Mouse (Mus musculus) midbrain, embryonic 12.5 days (tissue): ENCODE measurements at regions not wholly inside any gene's neighbourhood (a gene's known extent, or its start where the extent isn't known, plus 50 kb on each side); places are given as distances from the start of the nearest gene placed in this dataset.
A peak's percentile ranks its signal among the peaks of the same experiment; 100 is the strongest.

Experiments
- ATAC-seq: fragments of 200-750 bp; cut with Nextera tagmentation; 2 replicates; pipeline ENCODE4 v1.8.0; 2017; ENCODE audit warnings: low read depth, moderate TSS enrichment, moderate library complexity; ENCODE audit not compliant: low FRiP score
- H3K27ac ChIP-seq: fragments of 300-500 bp; sonication (generic); replicated peaks from 2 replicates; pipeline ENCODE4 v1.5.1; 2016; ENCODE audit warnings: mild to moderate bottlenecking
- H3K27me3 ChIP-seq: fragments of 300-500 bp; sonication (generic); 2 replicates; pipeline ENCODE4 v1.6.1; 2016; ENCODE audit warnings: mild to moderate bottlenecking
- H3K36me3 ChIP-seq: fragments of 300-500 bp; sonication (generic); 2 replicates; pipeline ENCODE4 v1.6.1; 2016
- H3K4me1 ChIP-seq: fragments of 300-500 bp; sonication (generic); 2 replicates; pipeline ENCODE4 v1.6.1; 2016
- H3K4me2 ChIP-seq: fragments of 300-500 bp; sonication (generic); replicated peaks from 2 replicates; pipeline ENCODE4 v1.6.1; 2016; ENCODE audit warnings: mild to moderate bottlenecking, moderate library complexity
- H3K4me3 ChIP-seq: fragments of 300-500 bp; sonication (generic); 2 replicates; pipeline ENCODE4 v1.5.1; 2016; ENCODE audit warnings: mild to moderate bottlenecking
- H3K9ac ChIP-seq: fragments of 300-500 bp; sonication (generic); replicated peaks from 2 replicates; pipeline ENCODE4 v1.6.1; 2016; ENCODE audit warnings: mild to moderate bottlenecking, moderate library complexity
- H3K9me3 ChIP-seq: fragments of 300-500 bp; sonication (generic); 2 replicates; pipeline ENCODE4 v1.6.1; 2016; ENCODE audit warnings: mild to moderate bottlenecking
- WGBS: fragments of 180-500 bp; shearing (Covaris S2); methylation state at CpG from one replicate; pipeline ENCODE4 v1.1.7; 2016; 5-methylcytosine and 5-hydroxymethylcytosine counted together

- no peak for ATAC-seq
- no peaks in the 10 kb centered on the region for H3K9me3 ChIP-seq
- H3K4me1 ChIP-seq = no peaks in the 10 kb centered on the region
- H3K27me3 ChIP-seq = no peaks in the 10 kb centered on the region; the same call in 1 of the 2 replicates
- H3K27ac ChIP-seq = no peak overlapping the region
- H3K4me3 ChIP-seq = no peak overlapping the region
- H3K4me2 ChIP-seq = no peak overlapping the region
- 92% methylated on average over 6 of the region's 6 CpGs for WGBS
- H3K36me3 ChIP-seq = no peaks in the 10 kb centered on the region
- H3K9ac ChIP-seq = no peak overlapping the region
Observed at GRCm38 (mm10) chr1:128767991-128768390, 175.9 kb upstream of the Cxcr4 start.

GRCm38 (mm10) chr1:128767415-128767814, 175.3 kb upstream of the Cxcr4 start:
- H3K27me3 ChIP-seq = no peaks in the 10 kb centered on the region; the same call in 1 of the 2 replicates
- no peak overlapping the region for H3K9ac ChIP-seq
- ATAC-seq = no peak
- H3K9me3 ChIP-seq = no peaks in the 10 kb centered on the region
- no peaks in the 10 kb centered on the region for H3K4me1 ChIP-seq
- H3K36me3 ChIP-seq = no peaks in the 10 kb centered on the region
- H3K27ac ChIP-seq = no peak overlapping the region
- 92% methylated on average over 3 of the region's 3 CpGs for WGBS
- no peak overlapping the region for H3K4me3 ChIP-seq
- H3K4me2 ChIP-seq = no peak overlapping the region

GRCm38 (mm10) chr1:128766894-128767268, 174.8 kb upstream of the Cxcr4 start:
- no peak for ATAC-seq
- WGBS = 89% methylated on average over 7 of the region's 7 CpGs
- Histone ChIP-seq H3K9me3 (no peaks in the 10 kb centered on the region), H3K9ac (no peak overlapping the region), H3K4me3 (no peak overlapping the region), H3K27ac (no peak overlapping the region), H3K36me3 (no peaks in the 10 kb centered on the region), H3K4me2 (no peak overlapping the region), H3K27me3 (no peaks in the 10 kb centered on the region; the same call in 1 of the 2 replicates), H3K4me1 (no peaks in the 10 kb centered on the region)

- H3K4me2 ChIP-seq = no peak overlapping the region
- H3K9ac ChIP-seq = no peak overlapping the region
- H3K27ac ChIP-seq = no peak overlapping the region
- no peaks in the 10 kb centered on the region; the same call in 1 of the 2 replicates for H3K27me3 ChIP-seq
- no peak for ATAC-seq
- 61% methylated on average over 7 of the region's 7 CpGs for WGBS
- H3K9me3 ChIP-seq = no peaks in the 10 kb centered on the region
- no peaks in the 10 kb centered on the region for H3K4me1 ChIP-seq
- no peak overlapping the region for H3K4me3 ChIP-seq
- no peaks in the 10 kb centered on the region for H3K36me3 ChIP-seq
Observed at GRCm38 (mm10) chr1:128766193-128766893, 174.2 kb upstream of the Cxcr4 start.

- ATAC-seq = no peak
- H3K9ac ChIP-seq = no peak overlapping the region
- H3K27me3 ChIP-seq = no peaks in the 10 kb centered on the region; the same call in 1 of the 2 replicates
- WGBS = 88% methylated on average over 2 of the region's 2 CpGs
- no peaks in the 10 kb centered on the region for H3K36me3 ChIP-seq
- H3K4me2 ChIP-seq = no peak overlapping the region
- no peaks in the 10 kb centered on the region for H3K4me1 ChIP-seq
- no peak overlapping the region for H3K27ac ChIP-seq
- no peak overlapping the region for H3K4me3 ChIP-seq
- H3K9me3 ChIP-seq = no peaks in the 10 kb centered on the region
Observed at GRCm38 (mm10) chr1:128765626-128766025, 173.5 kb upstream of the Cxcr4 start.

GRCm38 (mm10) chr1:128765142-128765541, 173.0 kb upstream of the Cxcr4 start:
- WGBS = 91% methylated on average over 3 of the region's 3 CpGs
- Histone ChIP-seq H3K4me1 (no peaks in the 10 kb centered on the region), H3K9ac (no peak overlapping the region), H3K36me3 (no peaks in the 10 kb centered on the region), H3K27me3 (no peaks in the 10 kb centered on the region; the same call in 1 of the 2 replicates), H3K9me3 (no peaks in the 10 kb centered on the region), H3K4me3 (no peak overlapping the region), H3K4me2 (no peak overlapping the region), H3K27ac (no peak overlapping the region)
- ATAC-seq = no peak

- Histone ChIP-seq H3K9ac (no peak overlapping the region), H3K36me3 (no peaks in the 10 kb centered on the region), H3K9me3 (no peaks in the 10 kb centered on the region), H3K27ac (no peak overlapping the region), H3K4me3 (no peak overlapping the region), H3K27me3 (no peaks in the 10 kb centered on the region), H3K4me2 (no peak overlapping the region), H3K4me1 (no peaks in the 10 kb centered on the region)
- ATAC-seq = no peak
- WGBS = 87% methylated on average over 4 of the region's 4 CpGs
Observed at GRCm38 (mm10) chr1:128762854-128763253, 170.8 kb upstream of the Cxcr4 start.

- Histone ChIP-seq H3K4me3 (no peak overlapping the region), H3K9ac (no peak overlapping the region), H3K36me3 (no peaks in the 10 kb centered on the region), H3K27ac (no peak overlapping the region), H3K27me3 (no peaks in the 10 kb centered on the region), H3K4me2 (no peak overlapping the region), H3K4me1 (no peaks in the 10 kb centered on the region), H3K9me3 (no peaks in the 10 kb centered on the region)
- ATAC-seq = no peak
- WGBS = 83% methylated on average over 5 of the region's 5 CpGs
Observed at GRCm38 (mm10) chr1:128762076-128762475, 170.0 kb upstream of the Cxcr4 start.

GRCm38 (mm10) chr1:128758802-128759481, 166.8 kb upstream of the Cxcr4 start:
- WGBS = 65% methylated on average over 11 of the region's 11 CpGs

GRCm38 (mm10) chr1:128758294-128758801, 166.3 kb upstream of the Cxcr4 start:
- peaks cover 4% of the 10 kb centered on the region; the same call in 1 of the 2 replicates for H3K4me1 ChIP-seq
- 68% methylated on average over 13 of the region's 13 CpGs for WGBS
- H3K27ac ChIP-seq = peak overlapping the region; percentile 64
- H3K36me3 ChIP-seq = no peaks in the 10 kb centered on the region
- no peak overlapping the region for H3K9ac ChIP-seq
- peak; percentile 39; the same call in 1 of the 2 replicates for ATAC-seq
- no peaks in the 10 kb centered on the region for H3K27me3 ChIP-seq
- no peak overlapping the region for H3K4me2 ChIP-seq
- no peaks in the 10 kb centered on the region for H3K9me3 ChIP-seq
- no peak overlapping the region for H3K4me3 ChIP-seq

More at GRCm38 (mm10) chr1:128758802-128759481, 166.8 kb upstream of the Cxcr4 start:
- Histone ChIP-seq H3K4me1 (no peaks in the 10 kb centered on the region), H3K27me3 (no peaks in the 10 kb centered on the region), H3K36me3 (no peaks in the 10 kb centered on the region), H3K9me3 (no peaks in the 10 kb centered on the region), H3K9ac (no peak overlapping the region), H3K4me3 (no peak overlapping the region), H3K4me2 (no peak overlapping the region), H3K27ac (peak overlapping the region; percentile 64)
- ATAC-seq = peak; percentile 74

GRCm38 (mm10) chr1:128753427-128754012, 161.4 kb upstream of the Cxcr4 start:
- ATAC-seq = peak; percentile 73
- Histone ChIP-seq H3K9ac (no peak overlapping the region), H3K27me3 (no peaks in the 10 kb centered on the region), H3K4me3 (no peak overlapping the region), H3K27ac (peak overlapping the region; percentile 27; the same call in 1 of the 2 replicates), H3K9me3 (no peaks in the 10 kb centered on the region), H3K36me3 (no peaks in the 10 kb centered on the region), H3K4me1 (peaks cover 4% of the 10 kb centered on the region; the same call in 1 of the 2 replicates), H3K4me2 (no peak overlapping the region)
- 47% methylated on average over 3 of the region's 3 CpGs for WGBS

- Histone ChIP-seq H3K36me3 (no peaks in the 10 kb centered on the region), H3K4me1 (peaks cover 4% of the 10 kb centered on the region; the same call in 1 of the 2 replicates), H3K4me3 (no peak overlapping the region), H3K9ac (no peak overlapping the region), H3K9me3 (0 out of 2 replicates have a peak, but pooled peaks cover 3% of the 10 kb centered on the region), H3K27me3 (no peaks in the 10 kb centered on the region), H3K4me2 (no peak overlapping the region), H3K27ac (no peak overlapping the region)
- 71% methylated on average over 5 of the region's 5 CpGs for WGBS
- ATAC-seq = no peak
Observed at GRCm38 (mm10) chr1:128749437-128749994, 157.4 kb upstream of the Cxcr4 start.
